Mouse (Mus musculus) embryonic facial prominence, embryonic 12.5 days (tissue): ENCODE results near the gene Aurka. TPM values are rescaled to one million over a fixed set of nuclear protein-coding genes. Genes with fewer than 3 reads are reported as not detected.

Experiments
- ATAC-seq: fragments of 200-750 bp; cut with Nextera tagmentation; 2 replicates; pipeline ENCODE4 v1.8.0; 2017; ENCODE audit not compliant: insufficient number of reproducible peaks, insufficient read depth, low FRiP score, low TSS enrichment
- H3K27ac ChIP-seq: fragments of 300-500 bp; sonication (generic); 2 replicates; pipeline ENCODE4 v1.5.1; 2016; ENCODE audit warnings: mild to moderate bottlenecking
- H3K27me3 ChIP-seq: fragments of 300-500 bp; sonication (generic); 2 replicates; pipeline ENCODE4 v1.6.1; 2016; ENCODE audit warnings: mild to moderate bottlenecking, moderate library complexity
- H3K36me3 ChIP-seq: fragments of 300-500 bp; sonication (generic); 2 replicates; pipeline ENCODE4 v1.6.1; 2016; ENCODE audit warnings: mild to moderate bottlenecking
- H3K4me1 ChIP-seq: fragments of 300-500 bp; sonication (generic); 2 replicates; pipeline ENCODE4 v1.6.1; 2016
- H3K4me2 ChIP-seq: fragments of 300-500 bp; sonication (generic); replicated peaks from 2 replicates; pipeline ENCODE4 v1.6.1; 2016; ENCODE audit warnings: mild to moderate bottlenecking, moderate library complexity
- H3K4me3 ChIP-seq: fragments of 300-500 bp; sonication (generic); 2 replicates; pipeline ENCODE4 v1.5.1; 2016; ENCODE audit warnings: mild to moderate bottlenecking
- H3K9ac ChIP-seq: fragments of 300-500 bp; sonication (generic); 2 replicates; pipeline ENCODE4 v1.6.1; 2016; ENCODE audit warnings: mild to moderate bottlenecking, moderate library complexity
- H3K9me3 ChIP-seq: fragments of 300-500 bp; sonication (generic); 2 replicates; pipeline ENCODE4 v1.6.1; 2016; ENCODE audit warnings: mild to moderate bottlenecking, moderate library complexity
- WGBS: fragments of 180-500 bp; shearing (Covaris S2); methylation state at CpG from one replicate; pipeline ENCODE4 v1.1.7; 2016; 5-methylcytosine and 5-hydroxymethylcytosine counted together
- polyA plus RNA-seq: library from polyadenylated mRNA; unstranded; fragments of >200 nt; fragmentation: Nextera tagmentation; extraction: Ambion mirVana; gene quantifications from 2 replicates; pipeline ENCODE4 v1.2.1, GENCODE M21; 2016

Gene Aurka
- polyA plus RNA-seq, 1 experiment from 2014 or later = 131 TPM

DNA sequence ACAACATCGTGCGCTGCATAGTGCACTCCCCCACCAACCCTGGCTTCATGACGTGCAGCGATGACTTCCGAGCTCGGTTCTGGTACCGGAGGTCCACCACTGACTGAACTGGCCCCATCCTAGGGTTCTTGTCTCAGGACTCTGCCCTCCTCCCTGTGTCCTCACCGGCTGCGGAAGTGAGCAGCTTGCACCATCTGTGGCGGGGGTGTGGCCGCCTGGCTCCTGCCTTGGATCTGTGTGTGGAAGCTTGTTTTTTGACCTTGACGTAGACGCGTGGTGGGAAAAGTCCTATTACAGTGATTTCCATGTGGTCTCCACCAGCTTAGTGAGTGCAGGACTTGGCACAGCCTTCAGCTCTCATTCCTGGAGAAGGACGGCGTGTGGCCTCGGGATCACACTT lies 10.2 kb upstream of the Aurka start:
- ATAC-seq = no peak
- H3K9ac ChIP-seq = no peak overlapping the region
- H3K4me1 ChIP-seq = no peaks in the 10 kb centered on the region
- H3K9me3 ChIP-seq = no peaks in the 10 kb centered on the region
- 95% methylated on average over 17 of the region's 17 CpGs for WGBS
- H3K4me3 ChIP-seq = no peak overlapping the region
- H3K27ac ChIP-seq = no peak overlapping the region
- no peaks in the 10 kb centered on the region for H3K27me3 ChIP-seq
- peaks cover 70% of the 10 kb centered on the region for H3K36me3 ChIP-seq
- H3K4me2 ChIP-seq = no peak overlapping the region

DNA sequence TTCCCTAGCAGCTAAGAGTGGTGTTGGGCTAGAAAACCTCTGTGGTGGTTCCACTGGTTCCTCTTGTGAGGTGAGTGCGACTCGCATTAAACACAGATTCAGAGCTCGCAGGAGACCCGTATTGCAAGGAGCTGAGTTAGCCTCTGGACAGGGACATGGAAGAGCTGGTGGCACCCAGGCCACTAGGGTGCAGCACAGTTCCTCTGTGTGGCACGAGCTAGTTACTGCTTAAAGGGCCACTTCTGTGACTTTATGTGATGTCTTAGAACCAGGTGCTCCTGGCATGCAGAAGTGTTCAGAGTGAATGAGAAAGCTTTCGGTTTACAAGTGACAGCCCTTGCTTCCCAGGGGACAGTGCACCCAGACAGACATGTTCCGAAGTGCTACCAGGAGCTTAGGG lies 8.0 kb upstream of the Aurka start:
- Histone ChIP-seq H3K4me1 (no peaks in the 10 kb centered on the region), H3K9ac (no peak overlapping the region), H3K27ac (no peak overlapping the region), H3K36me3 (peaks cover 92% of the 10 kb centered on the region), H3K4me3 (no peak overlapping the region), H3K27me3 (no peaks in the 10 kb centered on the region), H3K9me3 (no peaks in the 10 kb centered on the region), H3K4me2 (no peak overlapping the region)
- whole genome bisulfite sequencing = 72% methylated on average over 7 of the region's 7 CpGs
- no peak for ATAC-seq

DNA sequence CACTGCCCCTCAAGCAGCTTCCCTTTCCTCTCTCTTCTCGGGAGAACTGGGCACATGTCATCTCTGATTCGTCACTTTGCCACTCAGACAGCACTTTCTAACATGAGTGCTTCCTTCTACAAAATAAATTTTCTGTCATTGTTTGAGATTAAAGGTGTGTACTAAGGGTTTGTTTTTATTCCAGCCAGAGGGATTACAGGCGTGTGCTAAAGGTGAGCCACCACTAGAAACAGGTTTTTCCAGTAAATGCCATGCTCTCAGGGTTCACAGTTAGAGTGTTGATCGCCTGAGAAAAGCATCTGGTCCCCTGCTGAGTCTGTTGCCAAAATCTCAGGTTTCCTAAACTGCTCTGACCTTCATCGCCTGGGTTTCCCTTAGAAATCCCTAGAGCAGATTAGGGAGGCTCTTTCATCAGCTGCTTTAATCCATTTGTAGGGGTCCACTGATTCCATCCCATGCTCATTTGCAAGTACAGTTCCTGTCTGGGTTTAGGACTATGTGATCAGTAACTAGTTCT lies 6.7 kb upstream of the Aurka start:
- H3K4me1 ChIP-seq = peaks cover 1% of the 10 kb centered on the region
- H3K27ac ChIP-seq = no peak overlapping the region
- H3K9me3 ChIP-seq = no peaks in the 10 kb centered on the region
- no peak overlapping the region for H3K4me3 ChIP-seq
- no peak overlapping the region for H3K4me2 ChIP-seq
- no peaks in the 10 kb centered on the region for H3K27me3 ChIP-seq
- H3K9ac ChIP-seq = no peak overlapping the region
- no peak for ATAC-seq
- 62% methylated on average over 4 of the region's 5 CpGs for WGBS
- peaks cover 95% of the 10 kb centered on the region for H3K36me3 ChIP-seq

DNA sequence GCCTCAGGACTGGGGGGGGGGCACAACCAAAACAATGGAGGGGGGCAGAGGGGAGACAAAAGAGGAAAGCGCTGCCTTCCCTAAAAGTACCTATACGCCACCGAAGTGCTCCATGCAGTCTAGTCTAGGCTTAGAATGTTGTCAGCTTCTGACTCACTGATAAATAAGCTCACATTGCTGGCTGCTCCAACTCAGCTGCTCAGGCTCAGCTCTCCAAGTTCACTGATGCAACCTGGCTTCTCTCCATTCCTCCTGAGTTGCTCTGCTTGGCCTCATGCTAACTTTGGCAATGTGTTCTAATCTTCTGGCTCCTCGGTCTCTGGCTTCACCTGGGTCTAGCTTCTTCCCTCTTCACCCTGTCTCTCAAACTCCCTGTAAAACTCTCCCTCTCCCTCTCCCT lies 6.2 kb upstream of the Aurka start:
- no peak overlapping the region for H3K27ac ChIP-seq
- peaks cover 90% of the 10 kb centered on the region for H3K36me3 ChIP-seq
- H3K9ac ChIP-seq = no peak overlapping the region
- no peaks in the 10 kb centered on the region for H3K9me3 ChIP-seq
- no peak for ATAC-seq
- H3K4me1 ChIP-seq = peaks cover 6% of the 10 kb centered on the region
- H3K27me3 ChIP-seq = no peaks in the 10 kb centered on the region
- no peak overlapping the region for H3K4me3 ChIP-seq
- WGBS = 85% methylated on average over 4 of the region's 4 CpGs
- H3K4me2 ChIP-seq = no peak overlapping the region

DNA sequence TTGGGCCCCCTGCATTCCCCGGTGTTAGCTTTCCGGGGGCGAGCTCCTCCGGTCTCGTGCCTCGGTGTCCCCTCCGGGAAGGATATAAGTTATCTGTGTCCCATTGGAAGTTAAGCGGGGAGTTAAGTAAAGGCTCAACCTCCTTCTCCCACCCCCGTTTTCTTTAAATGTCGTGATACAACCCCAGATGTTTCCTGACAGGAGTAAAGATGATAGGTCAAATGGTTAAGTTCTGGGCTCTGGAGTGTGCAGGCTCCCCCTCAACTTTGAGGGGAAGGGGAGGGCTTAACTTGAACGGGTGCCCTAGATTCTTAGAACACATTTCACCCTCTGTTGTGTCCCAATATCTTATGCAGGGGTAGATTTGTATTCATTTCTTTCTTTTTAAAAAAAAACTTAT lies 923 bp upstream of the Aurka start:
- peak overlapping the region; percentile 94 for H3K9ac ChIP-seq
- peak overlapping the region; percentile 79 for H3K4me2 ChIP-seq
- peak overlapping the region; percentile 92 for H3K4me3 ChIP-seq
- peaks cover 23% of the 10 kb centered on the region for H3K4me1 ChIP-seq
- H3K27me3 ChIP-seq = no peaks in the 10 kb centered on the region
- H3K9me3 ChIP-seq = no peaks in the 10 kb centered on the region
- H3K27ac ChIP-seq = peak overlapping the region; percentile 80
- ATAC-seq = no peak
- under 1% methylated on average over 11 of the region's 11 CpGs for WGBS
- peaks cover 50% of the 10 kb centered on the region for H3K36me3 ChIP-seq

DNA sequence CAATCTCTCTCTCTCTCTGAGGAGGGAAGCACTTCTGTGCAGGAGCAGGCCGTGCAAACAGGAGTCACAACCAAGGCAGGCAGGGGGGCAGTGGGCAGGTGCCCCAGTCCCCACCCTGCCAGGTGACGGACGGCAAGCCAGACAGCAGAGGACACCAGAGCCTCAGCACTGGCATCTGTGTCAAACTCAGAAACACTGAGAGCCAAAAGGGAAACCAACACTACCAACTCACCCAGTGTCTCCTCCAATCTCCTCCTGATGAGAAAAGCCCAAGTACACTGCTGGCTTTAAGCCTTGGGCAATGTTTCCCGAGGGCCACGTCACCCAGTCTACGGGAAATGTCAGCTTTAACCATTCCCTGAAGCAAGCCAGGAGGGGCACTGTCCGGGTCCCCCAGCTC lies 7.2 kb downstream of the Aurka start:
- WGBS = 86% methylated on average over 7 of the region's 7 CpGs
- Histone ChIP-seq H3K4me1 (no peaks in the 10 kb centered on the region), H3K36me3 (peaks cover 91% of the 10 kb centered on the region), H3K9ac (no peak overlapping the region), H3K9me3 (no peaks in the 10 kb centered on the region), H3K4me2 (no peak overlapping the region), H3K27ac (no peak overlapping the region), H3K27me3 (no peaks in the 10 kb centered on the region), H3K4me3 (no peak overlapping the region)
- no peak for ATAC-seq

DNA sequence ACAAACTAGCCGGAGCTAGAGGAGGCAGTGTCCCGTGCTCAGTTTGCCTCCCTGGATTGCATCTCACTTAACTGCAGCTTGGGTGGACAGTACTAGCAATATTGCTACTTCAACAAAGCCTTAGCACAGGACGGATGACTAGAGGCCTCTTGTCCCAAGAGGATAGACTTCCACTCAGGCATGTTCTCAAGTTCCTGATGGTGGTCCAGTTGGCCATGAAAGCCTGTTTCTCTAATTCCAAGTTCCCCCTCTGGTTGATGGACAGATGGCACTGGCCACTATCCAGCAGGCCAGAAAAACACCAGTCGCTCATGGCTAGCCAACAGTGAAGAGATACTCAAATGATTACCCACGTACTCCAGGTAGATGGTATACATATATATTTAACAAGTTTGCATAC lies 14.5 kb downstream of the Aurka start:
- no peak overlapping the region for H3K4me3 ChIP-seq
- 83% methylated on average over 5 of the region's 5 CpGs for WGBS
- H3K36me3 ChIP-seq = peaks cover 71% of the 10 kb centered on the region
- ATAC-seq = no peak
- H3K4me2 ChIP-seq = no peak overlapping the region
- H3K27ac ChIP-seq = no peak overlapping the region
- no peaks in the 10 kb centered on the region for H3K27me3 ChIP-seq
- no peaks in the 10 kb centered on the region for H3K4me1 ChIP-seq
- H3K9ac ChIP-seq = no peak overlapping the region
- H3K9me3 ChIP-seq = no peaks in the 10 kb centered on the region

DNA sequence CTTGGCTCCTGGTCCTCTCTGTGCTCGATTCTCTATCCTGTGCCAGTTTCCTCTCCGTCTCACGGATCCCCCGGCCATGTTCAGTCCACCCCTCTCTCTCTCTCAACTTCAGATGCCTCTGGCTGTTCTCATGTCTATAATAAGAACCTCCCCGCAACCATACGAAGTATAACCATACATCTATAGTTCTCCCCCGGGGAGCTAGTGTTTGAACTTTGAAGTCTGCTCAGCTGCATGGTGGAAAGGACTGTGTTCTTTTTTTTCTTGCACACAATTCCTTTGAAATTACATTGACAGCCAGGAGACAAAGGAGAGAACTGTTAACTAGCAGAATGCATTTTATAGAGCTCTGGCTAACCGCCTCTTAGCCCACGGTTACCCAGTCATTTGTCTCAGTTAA lies 15.6 kb downstream of the Aurka start:
- Histone ChIP-seq H3K9ac (no peak overlapping the region), H3K27ac (no peak overlapping the region), H3K4me2 (no peak overlapping the region), H3K4me1 (no peaks in the 10 kb centered on the region), H3K36me3 (peaks cover 60% of the 10 kb centered on the region), H3K27me3 (no peaks in the 10 kb centered on the region), H3K9me3 (no peaks in the 10 kb centered on the region), H3K4me3 (no peak overlapping the region)
- ATAC-seq = no peak
- 74% methylated on average over 9 of the region's 9 CpGs for WGBS

DNA sequence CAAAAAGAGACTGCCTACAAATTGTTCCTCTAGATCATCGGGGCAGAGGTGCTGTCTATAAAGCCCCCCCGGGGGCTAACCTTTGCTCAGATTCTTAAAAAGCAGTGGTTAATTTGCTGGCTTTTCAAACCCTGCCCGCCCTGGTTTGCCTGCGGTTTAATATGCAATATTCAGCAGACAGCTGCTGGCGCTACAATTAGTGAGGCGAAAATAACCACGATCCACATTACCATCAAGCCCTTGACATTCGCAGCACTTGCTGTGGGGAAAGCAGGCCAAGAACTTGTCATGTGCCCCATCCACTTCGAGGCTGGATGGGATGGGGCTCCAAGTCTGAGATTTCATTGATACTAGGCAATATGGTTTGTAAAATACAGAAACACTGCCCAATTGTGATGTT lies 17.1 kb downstream of the Aurka start:
- ATAC-seq = no peak
- Histone ChIP-seq H3K36me3 (peaks cover 45% of the 10 kb centered on the region), H3K4me3 (no peak overlapping the region), H3K27me3 (no peaks in the 10 kb centered on the region), H3K4me2 (no peak overlapping the region), H3K9me3 (no peaks in the 10 kb centered on the region), H3K9ac (no peak overlapping the region), H3K4me1 (no peaks in the 10 kb centered on the region), H3K27ac (no peak overlapping the region)
- 89% methylated on average over 9 of the region's 9 CpGs for whole genome bisulfite sequencing

DNA sequence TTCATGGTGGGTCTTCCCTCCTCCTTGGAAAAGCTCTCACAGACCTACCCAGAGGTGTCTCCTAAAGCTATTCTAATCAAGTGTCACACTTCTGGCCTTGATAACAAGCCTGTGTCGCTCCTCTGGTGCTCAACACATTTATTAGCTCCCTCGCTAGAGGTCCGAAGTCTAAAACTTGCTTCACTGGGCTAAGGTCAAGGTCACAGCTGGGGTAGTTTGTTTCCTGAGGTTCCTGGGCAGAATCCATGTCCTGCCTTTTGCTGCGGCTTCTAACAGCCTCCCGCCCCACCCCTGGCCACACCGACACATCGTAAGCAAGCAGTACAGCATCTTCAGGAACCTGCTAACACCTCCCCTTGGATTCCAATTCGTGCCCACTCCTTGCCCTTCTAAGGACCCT lies 19.6 kb downstream of the Aurka start:
- H3K9me3 ChIP-seq = no peaks in the 10 kb centered on the region
- H3K9ac ChIP-seq = no peak overlapping the region
- H3K27ac ChIP-seq = no peak overlapping the region
- H3K4me1 ChIP-seq = peaks cover 5% of the 10 kb centered on the region; the same call in 1 of the 2 replicates
- H3K4me3 ChIP-seq = no peak overlapping the region
- ATAC-seq = no peak
- no peaks in the 10 kb centered on the region for H3K27me3 ChIP-seq
- no peak overlapping the region for H3K4me2 ChIP-seq
- 71% methylated on average over 8 of the region's 8 CpGs for WGBS
- peaks cover 20% of the 10 kb centered on the region for H3K36me3 ChIP-seq

DNA sequence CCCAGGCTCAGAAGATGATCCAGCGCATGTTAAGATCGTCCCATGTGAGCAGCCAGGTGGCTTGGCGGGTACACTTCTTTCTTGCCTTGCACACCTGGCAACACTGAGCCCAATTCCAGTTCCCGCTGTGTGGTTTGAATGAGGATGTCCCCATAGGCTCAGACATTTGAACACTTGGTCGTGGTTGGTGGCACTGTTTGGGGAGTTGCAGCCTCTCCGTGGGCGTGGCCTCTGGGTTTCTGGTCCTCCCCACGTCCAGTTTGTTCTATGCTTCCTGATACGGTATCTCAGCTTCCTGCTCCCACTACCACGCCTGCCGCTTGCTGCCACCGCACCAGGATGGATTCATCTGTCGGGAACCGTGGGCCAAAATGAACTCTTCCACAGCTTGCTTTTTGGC lies 20.6 kb downstream of the Aurka start:
- no peaks in the 10 kb centered on the region for H3K9me3 ChIP-seq
- 74% methylated on average over 14 of the region's 14 CpGs for WGBS
- H3K4me1 ChIP-seq = peaks cover 7% of the 10 kb centered on the region; the same call in 1 of the 2 replicates
- peaks cover 10% of the 10 kb centered on the region; the same call in 1 of the 2 replicates for H3K36me3 ChIP-seq
- H3K27me3 ChIP-seq = no peaks in the 10 kb centered on the region
- no peak overlapping the region for H3K27ac ChIP-seq
- ATAC-seq = no peak
- no peak overlapping the region for H3K4me3 ChIP-seq
- H3K4me2 ChIP-seq = no peak overlapping the region
- H3K9ac ChIP-seq = no peak overlapping the region

DNA sequence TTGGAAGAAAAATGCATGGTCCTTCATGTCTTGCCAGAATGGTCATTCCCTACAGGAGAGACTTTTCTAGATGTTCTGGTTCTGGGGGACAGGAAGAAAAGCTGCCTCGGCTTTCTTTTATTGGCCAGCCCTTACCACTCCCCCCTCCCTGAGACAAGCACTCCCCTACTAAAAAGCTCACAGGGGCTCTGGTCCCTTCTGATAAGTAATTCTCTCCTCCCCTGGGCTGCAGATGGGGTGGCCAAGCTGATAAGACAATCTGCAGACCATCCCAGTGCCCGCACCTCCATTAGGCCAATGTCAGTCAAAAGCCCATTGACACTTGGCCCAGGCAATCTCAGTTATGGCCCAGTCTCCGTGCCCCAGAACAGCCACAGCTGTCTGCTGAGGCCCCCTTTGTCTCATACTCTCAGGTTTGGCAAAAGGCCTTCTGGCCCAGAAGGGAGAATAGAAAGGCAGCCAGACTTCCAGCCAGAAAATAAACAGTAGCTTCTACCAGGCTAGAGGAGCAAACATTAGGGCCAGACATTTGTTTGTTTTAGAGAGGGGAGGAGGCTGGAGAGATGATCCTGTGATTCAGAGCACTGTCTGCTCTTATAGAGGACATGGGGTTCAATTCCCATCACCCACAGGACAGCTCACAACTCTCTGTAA lies 21.9 kb downstream of the Aurka start:
- no peak for ATAC-seq
- Histone ChIP-seq H3K9me3 (no peaks in the 10 kb centered on the region), H3K4me1 (peaks cover 10% of the 10 kb centered on the region; the same call in 1 of the 2 replicates), H3K27ac (0 out of 2 replicates have a peak overlapping the region, but pooled peaks have one; percentile 7), H3K4me2 (no peak overlapping the region), H3K36me3 (peaks cover 6% of the 10 kb centered on the region; the same call in 1 of the 2 replicates), H3K27me3 (no peaks in the 10 kb centered on the region), H3K9ac (no peak overlapping the region), H3K4me3 (no peak overlapping the region)
- WGBS = 70% methylated on average over 3 of the region's 3 CpGs
